Mouse (Mus musculus) kidney, postnatal 10 days (tissue): ENCODE results near the gene Sipa1l3.

ENCODE experiments used
- DNase-seq: peaks from one replicate; pipeline ENCODE4 v3.0.0; 2021; ENCODE audit warnings: mixed read lengths

Sipa1l3 gene

DNA sequence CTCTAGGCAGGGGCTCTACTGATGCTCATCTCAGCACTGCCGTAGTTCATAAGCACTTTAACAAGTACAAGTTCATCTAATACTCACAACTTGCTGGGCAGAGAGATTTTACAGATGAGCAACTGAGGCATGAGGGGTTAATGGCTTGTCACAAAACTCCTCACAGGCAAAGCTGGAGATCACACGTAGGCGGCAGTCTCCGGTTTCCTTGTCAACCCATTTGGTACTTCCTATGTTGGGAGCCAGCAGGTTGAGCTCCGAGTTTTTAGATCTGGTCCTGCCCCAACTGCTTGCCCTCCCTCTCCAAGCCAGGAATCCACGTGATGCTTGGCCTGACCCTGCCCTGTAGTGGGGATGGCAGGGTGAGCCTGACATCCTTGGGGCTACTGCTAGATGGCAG is 191.4 kb downstream of the Sipa1l3 start:
- no peak for DNase-seq

DNA sequence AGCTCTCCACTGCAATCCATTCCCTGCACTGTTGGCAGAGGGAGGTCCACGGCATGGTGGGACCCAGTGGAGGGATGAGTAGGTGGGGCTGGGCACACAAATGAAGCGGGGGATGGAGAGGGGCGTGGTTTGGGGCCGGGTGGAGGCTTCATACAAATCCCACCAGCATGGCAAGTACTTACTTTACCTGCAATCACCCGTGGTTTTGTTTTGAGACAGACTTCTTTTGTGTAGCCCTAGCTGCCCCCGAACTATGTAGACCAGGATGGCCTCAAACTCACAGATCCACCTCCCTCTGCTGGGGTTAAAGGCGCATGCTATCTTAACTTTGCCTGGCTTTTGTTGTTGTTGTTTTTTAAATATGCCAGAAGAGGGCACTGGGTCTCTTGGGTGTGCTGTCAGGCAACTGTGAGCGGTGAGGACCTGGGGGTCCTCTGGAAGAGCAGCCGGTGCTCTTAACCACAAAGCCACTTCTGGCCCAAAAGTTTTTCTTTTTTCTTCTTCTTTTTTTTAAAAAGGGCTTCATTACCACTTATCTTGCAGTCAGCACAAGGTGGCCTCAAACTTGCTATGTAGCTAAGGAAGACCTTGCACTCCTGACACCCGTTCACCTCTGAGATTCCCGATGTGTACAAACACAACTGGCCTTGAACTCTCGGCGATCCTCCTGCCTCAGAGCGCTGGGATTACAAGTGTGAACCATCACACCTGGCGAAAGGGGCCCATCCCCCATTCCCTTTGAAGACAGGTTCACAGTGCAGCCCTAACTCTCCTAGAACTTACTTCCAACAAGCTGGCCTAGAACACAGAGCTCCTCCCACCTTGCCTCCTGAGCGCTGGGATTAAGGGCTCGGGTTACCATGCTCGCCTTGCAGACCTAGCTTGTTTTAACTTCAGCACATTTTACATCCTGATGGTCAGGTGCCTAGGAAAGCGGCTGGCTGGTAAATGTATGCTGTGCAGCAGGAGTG is 198.8 kb downstream of the Sipa1l3 start:
- no peak for DNase-seq

DNA sequence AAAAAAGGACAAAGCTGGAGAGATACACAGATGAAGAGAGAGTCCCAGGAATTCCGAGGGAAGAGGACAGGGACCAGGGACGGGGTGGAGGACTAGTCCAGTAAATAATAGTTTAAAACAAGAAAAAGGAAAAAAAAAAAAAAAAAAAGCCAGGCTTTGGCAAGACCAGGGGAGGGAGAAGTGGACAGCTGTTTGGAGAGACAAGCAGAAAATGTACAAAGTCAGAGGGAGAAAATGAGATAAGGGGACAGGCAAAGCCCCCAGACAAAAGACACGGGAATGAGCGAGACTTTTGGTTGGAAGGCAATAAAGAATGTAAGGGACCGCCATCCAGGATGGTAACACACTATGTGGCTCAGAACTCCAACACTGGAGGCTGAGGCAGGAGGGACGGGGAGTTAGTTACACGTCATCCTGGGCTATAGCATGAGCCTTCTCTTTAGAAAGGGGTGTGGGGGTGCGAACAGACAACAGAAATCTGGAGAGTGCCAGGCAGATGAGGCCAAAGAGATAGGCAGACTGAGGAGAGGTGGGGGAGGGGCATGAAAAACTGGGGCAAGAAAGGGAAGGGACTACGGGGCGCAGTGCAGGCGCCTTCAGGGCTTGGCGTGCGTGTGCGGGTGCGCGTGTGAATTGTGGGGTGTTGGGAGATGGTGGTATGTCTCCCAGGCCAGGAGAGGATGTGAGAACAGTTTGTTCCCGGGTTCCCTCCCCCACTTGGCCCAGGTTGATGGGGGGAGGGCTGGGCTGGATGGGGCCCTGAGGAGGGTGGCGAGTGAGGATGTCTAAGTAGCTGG is 200.1 kb downstream of the Sipa1l3 start:
- no peak for DNase-seq

DNA sequence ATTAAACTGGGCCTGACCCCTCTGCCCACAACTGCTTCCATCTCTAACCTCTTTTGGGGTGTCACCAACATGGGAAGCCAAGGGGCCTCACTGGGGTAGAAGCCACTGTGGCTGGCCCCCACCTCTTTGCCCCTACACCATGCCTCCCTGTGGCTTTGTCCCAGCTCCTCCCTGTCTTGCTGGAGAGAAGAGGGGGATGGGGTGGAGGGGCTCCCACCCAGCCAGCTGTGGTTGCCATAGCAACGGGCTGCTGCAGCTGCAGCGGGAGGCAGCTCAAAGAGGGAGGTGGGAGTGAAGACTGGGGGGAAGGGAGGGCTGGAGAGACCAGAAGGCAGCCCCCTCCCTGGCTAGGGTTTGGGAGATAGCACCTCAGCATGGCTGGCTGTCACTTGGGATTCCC is 200.9 kb downstream of the Sipa1l3 start:
- DNase-seq, result peak; percentile 60

DNA sequence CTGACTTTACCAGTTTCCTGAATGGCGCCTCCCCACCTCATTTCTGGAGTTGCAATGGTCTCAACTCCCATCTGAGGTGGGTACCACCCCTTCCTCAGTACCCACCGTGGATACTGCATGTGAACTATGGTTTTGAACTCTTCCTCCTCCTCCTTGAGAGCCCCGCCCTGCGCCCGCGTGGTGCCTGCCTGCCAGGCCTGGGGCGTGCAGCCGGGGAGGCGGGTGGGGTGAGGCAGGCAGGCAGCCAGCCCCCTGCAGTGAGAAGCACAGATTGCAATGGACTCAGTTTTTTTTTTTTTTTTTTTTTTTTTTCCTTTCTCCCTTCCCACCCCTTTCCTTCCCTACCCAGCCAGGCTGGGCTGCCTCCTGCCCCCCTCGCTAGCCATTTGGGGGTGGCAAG is 201.5 kb downstream of the Sipa1l3 start:
- no peak for DNase-seq

DNA sequence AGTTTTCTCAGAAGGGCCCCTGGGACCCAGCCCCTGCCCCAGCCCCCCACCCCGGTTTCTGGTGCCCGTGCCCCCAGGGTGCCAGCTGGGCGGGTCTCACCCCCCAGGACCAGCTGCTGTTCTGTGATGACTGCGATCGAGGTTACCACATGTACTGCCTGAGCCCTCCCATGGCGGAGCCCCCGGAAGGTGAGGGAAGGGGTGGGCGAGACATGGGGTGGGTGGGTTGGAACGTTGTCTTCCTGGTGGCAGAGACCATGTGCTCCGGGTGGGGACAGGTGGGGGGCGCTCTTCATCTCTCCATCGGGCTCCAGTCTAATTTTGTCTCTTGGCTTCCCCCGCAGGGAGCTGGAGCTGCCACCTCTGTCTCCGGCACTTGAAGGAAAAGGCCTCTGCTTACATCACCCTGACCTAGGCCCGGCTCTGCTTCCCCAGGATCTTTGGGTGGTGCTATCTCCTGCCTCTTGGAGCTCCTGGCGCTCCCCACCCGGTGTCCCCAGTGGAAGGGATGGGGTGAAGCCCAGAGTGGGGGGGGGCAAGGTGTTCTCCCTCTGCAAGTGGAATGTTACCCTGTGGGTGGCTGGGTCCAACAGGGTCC is 202.2 kb downstream of the Sipa1l3 start:
- no peak for DNase-seq

DNA sequence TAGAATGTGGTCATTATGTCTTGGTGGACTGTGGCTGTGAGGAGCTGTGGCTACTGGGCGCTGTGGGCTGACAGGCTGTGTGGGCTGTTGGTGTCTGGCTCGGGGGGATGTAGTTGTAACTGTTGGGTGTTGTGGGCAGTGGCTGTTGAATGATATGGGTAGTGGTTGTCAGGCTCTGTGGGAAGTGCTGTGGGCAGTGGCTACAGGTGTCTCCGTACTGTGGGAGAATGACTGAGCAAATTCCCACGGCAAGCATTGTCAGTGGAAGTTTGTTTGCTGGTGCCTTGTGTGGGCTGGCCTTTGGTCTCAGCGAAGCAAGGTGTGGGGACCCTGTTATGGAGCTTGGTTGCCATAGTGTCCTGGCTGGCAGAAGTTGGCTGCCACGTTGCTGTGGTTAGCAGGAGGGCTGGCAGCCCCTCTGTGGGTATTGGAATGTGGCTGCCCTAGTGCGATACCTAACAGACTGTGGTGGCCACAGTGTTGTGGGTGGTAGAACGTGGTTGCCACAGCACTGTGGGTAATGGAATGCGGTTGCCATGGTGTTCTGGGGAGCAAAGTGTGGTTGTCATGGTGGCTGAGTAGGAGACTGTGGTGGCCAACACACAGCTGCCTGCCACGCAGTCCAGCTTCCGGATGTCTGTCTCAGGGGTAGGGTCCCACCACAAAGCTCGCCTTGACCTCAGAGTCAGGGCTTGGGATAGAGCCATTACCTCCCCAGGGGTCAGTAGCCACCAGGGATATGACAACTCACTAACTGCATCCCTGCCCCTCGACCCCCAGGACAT is 203.4 kb downstream of the Sipa1l3 start:
- no peak for DNase-seq

DNA sequence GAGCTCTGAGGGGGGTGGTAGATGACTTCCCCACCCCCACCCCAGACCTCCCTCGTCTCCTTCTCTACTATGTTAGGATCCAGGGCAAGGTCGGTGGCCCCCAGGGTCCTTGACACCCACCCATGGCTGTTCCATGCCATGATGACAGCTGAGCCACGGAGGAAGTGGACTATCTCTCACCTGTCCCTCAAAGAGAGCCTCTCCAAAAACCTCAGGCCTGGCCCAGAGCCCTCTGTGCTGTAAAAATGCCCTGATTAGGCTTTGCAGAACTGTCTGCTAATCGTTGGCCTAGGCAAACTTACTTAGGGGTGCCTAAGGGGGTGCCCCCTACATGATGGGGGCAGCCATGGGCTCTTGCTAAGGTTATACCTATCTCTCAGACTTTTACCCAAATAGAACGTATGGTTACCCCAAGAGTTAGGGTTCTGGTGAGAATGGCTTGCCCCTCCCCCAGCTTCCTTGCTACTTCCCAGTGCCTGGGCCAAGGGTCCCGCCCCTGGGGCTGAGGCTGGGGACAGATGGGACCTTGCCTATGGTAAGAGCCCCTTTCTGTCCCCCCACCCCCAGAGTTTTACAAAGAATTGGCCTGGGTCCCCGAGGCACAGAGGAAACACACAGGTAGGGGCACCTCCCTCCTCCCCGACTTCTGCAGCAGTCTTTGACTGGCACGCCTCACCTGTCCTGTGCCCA is 204.7 kb downstream of the Sipa1l3 start:
- no peak for DNase-seq

DNA sequence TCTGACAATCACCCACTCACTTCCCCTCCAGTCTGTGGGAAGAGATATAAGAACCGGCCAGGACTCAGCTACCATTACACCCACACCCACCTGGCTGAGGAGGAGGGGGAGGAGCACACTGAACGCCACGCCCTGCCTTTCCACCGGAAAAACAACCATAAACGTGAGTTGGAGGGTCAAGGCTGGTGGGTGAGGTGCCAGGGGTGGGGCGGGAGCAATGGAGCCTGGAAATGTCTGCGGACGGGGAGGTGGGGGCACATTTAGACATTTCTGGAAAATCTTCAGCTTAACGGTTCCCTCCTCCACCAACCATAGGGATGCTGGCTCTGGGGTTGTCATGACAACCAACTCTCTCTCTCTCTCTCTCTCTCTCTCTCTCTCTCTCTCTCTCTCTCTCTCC is 205.4 kb downstream of the Sipa1l3 start:
- no peak for DNase-seq

DNA sequence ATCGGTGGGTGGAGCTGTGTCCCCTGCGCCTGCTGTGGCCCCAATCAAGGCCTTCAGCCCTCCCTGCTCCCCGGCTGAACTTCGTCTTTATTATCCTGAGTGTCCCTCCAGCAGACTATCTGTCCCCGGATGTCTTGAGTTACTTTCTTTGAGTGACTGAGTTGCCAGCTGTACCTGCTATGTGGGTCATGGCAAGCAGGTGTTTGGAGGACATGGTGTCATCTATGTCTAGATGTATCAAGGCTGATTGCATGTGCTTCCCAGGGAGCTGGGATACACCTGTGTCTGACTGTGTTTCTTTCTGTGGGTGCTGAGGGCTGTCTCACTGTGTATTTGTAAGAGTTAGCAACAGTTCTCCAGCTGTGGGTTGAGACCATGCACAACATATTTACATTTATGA is 208.7 kb downstream of the Sipa1l3 start:
- no peak for DNase-seq

DNA sequence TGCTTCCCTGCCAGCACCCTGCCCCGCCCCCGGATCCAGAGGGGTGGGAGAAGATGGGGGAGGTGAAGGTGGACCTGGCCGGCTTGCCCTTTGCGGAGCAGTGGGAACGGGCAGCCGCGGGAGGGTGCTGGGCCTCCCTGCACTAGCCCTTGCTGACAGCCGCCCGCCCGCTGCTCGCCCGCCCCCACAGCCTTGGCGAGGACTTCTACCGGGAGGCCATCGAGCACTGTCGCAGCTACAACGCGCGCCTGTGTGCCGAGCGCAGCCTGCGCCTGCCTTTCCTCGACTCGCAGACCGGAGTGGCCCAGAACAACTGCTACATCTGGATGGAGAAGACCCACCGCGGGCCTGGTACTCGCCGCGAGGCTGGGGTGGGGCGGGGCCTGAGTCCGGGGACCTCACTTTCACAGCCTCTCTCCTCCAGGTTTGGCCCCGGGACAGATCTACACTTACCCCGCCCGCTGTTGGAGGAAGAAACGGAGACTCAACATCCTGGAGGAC is 209.2 kb downstream of the Sipa1l3 start:
- peak; percentile 62 for DNase-seq

DNA sequence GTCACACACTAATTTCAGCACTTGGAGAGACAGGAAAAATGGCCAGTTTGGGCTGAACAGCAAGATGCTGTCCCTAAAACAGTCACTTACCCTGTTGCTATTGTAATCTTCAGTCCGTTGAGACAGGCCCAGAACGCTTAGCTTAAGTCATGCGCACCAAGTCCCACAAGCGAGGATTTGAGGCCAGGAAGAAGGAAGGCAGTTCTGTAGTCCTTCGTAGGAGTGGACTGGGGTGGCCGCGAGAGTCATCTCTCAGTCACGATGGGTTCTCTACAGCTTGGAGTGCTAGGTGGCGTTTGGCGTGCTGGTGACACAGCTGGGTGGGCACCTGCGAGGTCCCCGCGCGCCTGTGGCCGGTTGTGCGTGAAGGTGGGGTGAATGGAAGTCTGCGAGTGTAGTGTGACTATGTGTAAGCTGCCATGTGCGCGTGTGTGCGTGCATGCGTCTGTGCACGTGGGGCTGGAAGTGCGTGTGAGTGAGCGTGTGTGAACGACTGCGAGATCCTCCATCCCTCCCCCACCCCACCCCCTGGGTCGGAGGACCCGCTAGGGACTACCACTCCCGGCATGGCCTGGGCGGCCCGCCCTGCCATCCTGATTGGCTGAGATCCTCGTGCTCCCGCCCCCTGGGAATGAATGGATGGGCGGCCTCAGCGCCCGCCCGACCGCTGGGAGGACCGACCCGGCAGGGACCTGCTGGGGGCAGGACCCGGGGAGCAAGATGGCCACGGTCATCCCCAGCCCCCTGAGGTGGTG is 210.9 kb downstream of the Sipa1l3 start:
- DNase-seq, result peak; percentile 94

DNA sequence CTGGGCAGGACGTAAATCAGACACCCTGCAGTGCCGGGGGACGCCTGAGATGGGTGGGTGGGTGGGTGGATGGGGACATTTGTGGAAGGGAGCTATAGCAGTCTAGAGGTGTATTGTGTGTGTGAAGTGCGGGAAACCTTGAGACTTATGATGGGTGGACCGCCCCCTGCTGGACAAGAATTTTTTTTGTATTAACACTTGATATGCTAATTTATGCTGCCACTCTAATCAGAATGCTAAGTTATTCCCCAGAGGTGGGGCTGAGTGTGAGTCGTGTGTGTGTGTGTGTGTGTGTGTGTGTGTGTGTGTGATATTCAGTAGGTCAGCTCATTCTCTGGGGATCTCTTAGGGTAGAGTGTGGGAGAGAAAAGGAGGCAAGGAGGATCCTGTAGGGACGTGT is 211.8 kb downstream of the Sipa1l3 start:
- DNase-seq, result peak; percentile 47

DNA sequence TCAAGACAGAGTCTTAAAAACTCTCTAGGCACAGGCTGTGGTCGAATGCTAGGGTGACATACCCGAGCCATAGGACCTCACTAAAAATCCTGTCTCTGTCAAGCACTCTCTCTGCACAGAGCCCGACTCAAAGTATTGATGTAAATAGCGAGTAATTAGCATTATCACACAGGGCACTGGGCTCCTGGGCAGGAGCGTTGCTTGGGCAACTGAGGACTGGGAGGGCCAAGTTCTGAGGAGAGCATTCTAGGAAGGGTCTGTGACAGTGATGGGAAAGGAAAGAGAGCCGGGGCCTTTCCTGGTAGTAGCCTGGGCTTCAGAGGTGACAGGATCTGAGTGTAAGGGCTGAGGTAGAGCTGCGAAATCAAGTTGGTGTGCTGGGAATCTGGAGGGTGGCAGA is 212.3 kb downstream of the Sipa1l3 start:
- DNase-seq, result no peak

DNA sequence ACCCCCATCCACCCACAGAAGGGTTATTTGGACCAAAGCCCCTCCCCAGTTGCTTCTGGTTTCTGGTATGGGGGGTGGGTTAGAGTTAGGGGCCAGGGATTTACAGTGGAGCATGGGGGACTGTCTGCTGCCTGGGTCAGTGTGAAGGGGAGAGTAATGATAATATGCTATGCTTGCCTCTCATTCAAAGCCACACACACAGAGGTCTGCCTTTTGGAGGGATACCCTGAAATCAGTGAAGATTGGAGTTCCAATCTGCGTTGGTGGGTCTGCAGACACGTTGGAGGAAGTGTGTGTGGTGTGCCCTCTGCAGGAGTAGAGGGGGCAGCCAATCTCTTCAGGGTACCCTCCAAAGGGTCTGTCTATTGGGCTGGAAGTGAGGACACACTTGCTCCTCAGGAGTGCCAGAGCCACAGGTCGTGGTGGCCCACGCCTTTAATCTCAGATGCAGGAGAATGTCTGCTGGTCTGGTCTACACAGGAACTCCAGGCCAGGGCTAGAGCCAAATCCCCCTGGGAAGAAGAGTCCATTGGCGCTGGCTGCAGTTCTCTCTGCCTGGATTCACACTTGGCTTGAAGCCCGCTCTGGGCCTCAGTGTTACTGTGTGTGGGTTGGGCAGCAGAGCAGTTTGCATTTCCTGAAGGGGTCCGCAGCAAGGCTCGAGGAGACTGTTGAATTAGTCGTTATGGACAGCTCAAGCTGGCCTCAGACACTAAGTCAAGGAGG is 213.0 kb downstream of the Sipa1l3 start:
- no peak for DNase-seq

DNA sequence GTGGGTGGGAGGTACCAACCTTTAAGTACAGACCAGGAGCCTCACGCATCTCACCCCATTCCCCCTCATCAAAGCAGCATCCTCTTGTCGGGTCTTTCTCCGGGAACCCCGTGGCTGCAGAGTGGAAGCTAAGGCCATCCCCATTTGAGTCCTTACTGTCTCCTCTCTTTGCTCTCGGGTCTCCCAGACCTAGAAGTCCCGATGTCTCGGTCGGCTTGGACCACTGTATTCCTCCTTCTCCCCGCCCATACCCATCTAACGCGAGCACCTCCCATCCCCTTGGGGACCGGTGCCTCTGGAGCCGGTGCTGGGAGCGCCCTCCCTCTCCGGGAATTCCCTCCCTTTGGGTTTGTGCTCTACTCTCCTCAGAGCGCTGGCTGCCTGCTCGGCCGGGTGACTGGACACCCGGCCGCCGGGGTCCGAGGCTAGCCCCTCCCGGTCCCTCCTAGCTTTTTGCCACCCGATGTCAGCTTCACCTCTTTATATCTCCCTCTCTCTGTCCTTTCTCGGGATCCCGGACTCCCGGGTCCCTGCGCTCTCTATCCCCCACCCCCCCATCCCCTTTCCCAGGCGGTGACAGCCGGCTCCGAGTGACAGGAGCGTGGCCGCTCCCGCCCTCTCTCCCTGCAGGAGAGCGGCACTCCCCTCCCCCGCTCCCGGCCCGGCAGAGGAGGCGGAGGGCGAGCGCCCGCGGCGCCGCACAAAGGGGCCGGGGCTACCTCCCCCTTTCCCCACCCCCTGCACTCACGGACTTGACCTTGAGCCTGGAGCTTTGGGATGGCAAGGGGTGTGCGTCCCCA is 213.8 kb downstream of the Sipa1l3 start:
- DNase-seq, result no peak

DNA sequence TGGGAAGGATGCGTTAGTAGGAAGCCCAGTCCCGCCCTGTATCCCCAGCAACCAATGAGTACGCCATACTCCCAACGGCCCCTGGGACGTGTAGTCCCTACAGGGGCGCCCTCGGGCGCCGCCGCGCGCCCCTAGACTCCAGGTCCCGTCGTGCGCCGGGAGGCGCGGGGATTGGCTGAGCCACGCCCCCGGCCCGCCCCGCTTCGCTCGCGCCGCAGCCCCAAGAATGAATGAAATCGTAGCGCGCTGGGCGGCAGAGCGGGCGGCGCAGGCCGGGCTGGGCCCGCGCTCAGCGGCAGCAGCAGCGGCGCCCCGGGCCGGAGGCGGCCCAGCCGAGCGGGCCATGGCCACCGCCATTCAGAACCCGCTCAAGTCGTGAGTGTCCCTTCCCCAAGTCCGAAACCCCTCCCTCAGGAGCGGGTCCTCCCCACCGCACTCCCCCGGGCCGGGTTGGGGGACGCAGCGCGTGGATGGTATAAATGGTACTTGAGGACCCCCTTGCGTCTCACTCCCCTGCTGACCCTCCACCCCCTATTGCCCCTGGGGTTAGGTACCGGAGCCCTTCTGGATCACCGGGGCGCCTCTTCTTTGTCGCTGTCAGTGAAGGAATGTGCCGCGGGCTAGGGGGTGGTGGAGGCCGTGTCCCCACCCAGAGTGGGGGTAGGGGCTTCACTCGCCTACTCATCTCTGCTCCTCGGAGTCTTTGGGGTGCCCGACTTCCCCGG is 214.5 kb downstream of the Sipa1l3 start, which contains the start of gene Dpf1:
TSS of gene Dpf1 (plus strand) at position 214 of the 725 bp plus-strand sequence.
- peak; percentile 90 for DNase-seq

DNA sequence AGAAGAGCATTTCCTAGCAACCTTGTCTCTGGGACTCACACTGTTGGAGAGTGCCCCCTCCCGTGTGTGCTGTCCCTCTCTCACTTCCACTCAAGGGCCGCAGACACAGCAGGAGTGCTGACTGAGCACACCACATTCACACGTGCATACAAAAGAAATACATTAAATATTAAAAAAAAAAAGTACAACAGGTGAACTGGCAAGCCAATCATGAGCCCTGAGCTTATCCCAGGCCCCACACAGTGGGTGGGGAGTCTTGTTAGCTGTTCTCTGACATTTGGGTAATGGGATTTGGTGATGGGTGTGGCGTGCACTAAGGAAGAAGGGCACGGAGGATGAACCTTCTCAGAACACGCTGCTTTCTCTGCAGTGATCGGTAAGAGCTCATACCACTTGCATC is 215.8 kb downstream of the Sipa1l3 start:
- no peak for DNase-seq

DNA sequence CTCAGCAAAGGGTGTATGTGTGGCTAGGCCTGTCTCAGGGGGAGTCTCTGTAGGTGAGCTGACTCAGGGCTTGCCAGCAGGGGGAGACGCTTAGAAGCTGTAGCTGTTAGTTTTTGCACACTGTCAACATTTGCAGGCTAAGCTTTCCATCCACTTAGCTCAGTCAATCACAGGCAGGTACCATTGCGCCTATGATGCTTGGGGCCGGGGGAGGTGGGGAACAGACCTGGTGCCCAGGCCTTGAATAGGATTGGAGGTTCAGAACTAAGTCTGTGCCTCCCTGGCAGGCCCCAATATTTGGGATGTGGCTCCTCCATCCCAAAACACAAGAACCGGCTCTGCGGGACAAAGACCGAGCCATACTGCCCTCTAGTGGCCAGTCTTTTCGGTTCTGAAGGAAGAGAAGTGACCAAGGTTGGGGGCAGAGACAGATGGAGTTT is 217.3 kb downstream of the Sipa1l3 start:
- DNase-seq, result peak; percentile 87
